Mouse (Mus musculus): ENCODE data around the gene Mgat4c.

The Mgat4c gene

DNA sequence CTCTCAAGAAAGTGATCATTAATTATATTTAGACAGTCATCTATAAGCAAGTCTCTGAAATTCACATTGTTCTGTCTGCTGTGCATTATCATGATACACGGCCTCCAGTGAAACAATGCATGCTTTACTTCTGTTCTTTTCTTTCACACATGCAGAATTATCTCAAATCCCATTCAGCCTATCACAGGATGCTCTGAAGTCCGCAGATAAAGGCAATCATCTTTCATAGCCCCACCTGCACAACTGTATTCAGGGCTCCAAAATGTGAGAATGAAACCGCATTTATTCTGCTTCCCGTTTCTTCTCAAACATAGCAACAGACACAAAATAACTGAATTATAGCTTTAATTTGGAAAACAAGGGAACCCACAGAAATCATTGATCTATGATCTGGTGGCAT is 446.1 kb downstream of the Mgat4c start:
- in situ Hi-C loops (cut with MboI, MseI), result no loop called here

DNA sequence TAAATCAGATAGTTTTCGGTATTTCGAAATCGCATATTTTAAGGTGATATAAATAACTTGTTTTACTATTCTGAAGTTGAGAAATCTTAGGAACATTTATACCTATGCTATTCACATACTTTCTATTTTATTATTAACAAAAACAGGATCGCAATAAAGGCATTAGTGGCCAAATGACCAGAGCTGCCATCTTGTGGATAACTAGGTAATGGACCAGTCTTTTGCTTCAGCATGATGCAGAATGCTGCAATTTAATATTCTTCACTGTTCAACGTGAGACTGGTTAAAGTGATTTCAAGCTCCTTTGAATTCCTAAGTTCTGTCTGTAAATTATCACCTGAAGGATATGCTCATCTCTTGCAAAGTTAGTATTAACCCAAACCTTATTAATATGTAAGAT is 473.6 kb downstream of the Mgat4c start:
- in situ Hi-C loops (cut with MboI, MseI), result no loop called here

DNA sequence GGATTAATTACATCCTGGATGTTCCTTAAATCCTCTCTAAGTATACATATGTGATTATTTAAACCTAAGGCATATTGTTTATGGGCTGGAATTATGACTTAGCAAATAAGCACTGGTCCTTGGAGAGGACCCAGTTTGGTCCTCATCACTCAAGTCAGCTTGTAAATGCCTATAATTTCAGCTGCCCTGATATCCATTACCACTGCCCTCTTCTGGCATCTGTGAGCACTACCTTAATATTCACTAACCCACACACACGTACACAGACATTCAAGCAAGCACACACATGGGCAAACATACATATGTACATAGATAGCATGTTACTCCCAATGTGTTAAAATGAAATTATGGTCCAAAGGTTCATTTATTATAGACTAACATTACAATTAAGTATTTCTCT is 474.6 kb downstream of the Mgat4c start:
- in situ Hi-C loops (cut with MboI, MseI), result no loop called here

DNA sequence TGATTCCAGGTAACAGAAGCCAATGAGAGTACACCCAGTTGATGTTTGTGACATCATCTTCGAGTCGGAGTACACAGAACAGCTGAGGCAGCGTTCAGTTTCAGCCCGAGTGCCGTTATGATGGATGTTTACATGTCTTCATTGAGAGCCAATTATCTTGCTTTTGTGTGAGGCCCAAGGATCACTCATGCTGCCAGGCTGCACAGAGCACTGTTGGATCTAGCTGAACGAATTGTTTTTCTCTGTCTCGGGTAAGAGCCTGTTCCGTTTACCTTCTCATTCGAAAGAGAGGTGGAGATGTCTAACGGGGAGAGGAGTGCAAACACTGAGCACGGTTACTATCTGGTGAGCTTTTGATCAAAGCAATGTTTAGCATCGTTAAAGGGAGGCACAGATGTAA is 477.5 kb downstream of the Mgat4c start:
- in situ Hi-C loops (cut with MboI, MseI), result no loop called here

DNA sequence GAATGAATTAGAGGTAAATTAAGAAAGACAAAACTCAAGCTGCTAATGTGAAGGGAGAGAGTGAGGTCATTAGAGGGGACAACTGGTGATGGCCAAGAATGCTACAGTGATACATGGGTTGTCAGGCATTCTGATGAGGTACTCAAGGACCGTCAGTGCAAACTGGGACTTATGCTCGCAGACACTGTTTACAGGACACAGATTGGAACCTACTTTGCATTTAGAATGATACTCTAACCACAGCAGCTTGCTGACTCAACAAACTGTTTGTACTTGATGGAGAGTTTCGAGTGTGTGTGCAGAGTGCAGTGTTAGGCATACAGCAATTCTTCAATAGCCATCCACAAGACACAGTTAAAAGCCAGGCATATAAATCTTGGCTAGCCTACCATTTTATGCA is 503.4 kb downstream of the Mgat4c start:
- in situ Hi-C loops (cut with MboI, MseI), result no loop called here

DNA sequence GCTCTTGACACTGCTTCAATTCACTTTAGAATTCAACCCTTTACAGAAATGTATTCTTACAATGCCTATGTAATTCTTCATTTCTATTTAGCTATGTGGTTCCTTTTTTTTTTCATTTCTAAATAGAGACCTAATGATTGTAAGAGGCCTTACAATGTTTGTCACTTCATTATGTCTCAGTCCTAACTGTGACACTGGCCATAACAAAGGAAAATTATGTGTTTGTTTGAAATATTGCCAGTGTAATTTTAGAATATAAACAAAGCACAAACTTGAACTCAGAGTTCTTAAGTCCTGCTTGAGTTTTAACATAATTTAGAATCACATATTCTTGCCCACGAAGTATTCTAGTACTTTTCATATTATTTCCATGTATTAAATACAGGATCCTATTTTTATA is 510.4 kb downstream of the Mgat4c start:
- in situ Hi-C loops (cut with MboI, MseI), result no loop called here

DNA sequence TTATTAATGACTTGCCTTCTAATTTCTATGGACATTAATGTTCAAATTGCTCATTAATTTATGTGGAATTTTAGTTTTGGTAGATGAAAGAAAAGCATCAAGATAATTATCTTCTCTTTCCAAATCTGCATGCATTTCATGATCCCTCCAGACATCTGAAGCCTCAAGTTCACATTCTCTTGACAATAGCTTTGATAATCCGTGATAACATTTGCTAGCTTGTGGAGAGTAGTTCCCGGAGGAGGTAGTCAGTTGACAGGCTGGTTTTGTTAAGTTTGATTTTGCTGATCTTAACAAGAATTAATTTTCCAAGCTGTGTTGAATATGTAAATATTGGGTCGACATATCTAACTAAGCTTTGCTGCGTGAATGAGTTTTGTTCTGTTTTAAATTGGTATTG is 515.6 kb downstream of the Mgat4c start:
- in situ Hi-C loops (cut with MboI, MseI), result no loop called here

DNA sequence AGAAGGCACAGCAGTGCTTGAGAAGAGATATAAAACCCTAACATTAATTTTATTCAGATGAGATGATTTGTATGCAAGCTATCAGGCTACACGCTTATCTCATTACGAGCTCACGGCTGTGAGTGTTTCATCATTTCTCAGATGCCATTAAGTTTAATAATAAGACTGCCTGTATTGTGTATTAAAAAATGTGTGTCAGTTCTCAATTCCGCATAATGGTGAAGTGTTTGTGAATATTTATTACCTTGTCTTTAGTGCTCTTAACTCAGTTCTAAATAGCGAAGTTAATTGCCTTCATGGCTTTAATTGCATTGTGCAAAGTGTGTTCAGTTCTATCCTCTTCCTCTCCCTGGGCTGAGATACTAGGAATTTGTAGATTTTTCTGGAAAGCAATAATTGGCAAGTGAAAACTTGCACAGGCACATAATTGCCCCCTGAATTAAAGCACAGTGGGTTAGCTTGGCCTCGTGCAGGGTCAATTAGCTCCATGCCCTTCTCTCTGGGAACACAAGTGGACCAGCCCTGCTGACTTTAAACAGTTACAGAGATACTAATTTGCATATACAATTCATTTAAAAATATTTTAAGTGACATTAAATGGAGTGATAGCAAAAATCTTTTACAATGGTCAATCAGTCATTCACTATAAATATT is 557.4 kb downstream of the Mgat4c start:
- in situ Hi-C loops (cut with MboI, MseI), result no loop called here

DNA sequence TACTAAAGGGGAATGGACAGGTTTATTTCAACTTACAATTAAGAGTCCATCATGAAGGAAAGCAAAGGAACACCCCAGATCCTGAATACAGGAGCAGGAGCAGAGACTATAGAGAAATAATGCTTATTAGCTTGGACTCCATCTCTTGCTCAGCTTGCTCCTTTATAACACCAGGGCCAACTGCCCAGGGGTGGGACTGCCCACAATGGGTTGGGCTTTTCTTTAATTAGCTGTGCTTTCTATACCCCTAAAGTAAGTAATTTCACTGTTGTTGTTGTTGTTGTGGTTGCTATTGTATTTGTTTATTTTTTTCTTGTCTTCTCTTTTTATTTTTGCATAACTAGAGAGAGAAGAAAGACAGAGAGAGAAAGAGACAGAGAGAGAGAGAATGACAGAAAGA is 562.6 kb downstream of the Mgat4c start:
- in situ Hi-C loops (cut with MboI, MseI), result no loop called here

DNA sequence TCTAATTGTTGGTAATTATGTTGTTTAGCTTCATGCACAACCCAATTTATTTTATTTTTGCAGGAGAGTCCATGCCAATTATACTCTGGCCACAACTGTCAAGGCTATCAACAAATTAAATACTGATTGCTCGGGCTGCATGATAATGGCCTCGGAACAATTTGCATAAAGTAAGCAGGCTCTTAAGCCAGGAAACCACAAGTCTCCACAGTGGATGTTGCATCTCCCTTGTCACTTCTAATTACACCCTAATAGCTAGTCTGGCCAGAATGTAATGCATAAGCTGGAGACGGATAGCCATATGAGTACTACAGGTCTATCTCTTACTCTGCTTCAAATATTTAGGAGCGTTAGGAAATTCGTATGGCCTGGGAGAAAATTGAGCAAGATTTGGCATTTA is 563.3 kb downstream of the Mgat4c start:
- in situ Hi-C loops (cut with MboI, MseI), result no loop called here

DNA sequence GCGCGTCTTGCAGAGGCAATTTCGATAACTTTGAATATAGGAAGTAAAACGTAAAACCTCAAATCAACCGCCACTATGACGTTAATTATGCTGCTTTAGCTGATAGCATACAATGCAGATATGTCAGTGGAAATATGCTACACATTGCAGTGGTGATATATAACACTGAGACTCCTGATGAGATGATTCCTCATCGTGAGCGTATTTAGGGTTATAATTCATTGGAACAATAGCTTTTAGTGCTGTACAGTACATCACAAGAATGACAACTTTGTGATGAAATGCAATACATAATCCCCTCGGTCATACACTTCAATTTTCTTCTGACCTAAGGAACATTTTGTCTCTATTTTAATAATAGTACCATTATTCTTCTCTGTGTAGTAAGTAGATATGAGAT is 564.0 kb downstream of the Mgat4c start:
- in situ Hi-C loops (cut with MboI, MseI), result no loop called here

DNA sequence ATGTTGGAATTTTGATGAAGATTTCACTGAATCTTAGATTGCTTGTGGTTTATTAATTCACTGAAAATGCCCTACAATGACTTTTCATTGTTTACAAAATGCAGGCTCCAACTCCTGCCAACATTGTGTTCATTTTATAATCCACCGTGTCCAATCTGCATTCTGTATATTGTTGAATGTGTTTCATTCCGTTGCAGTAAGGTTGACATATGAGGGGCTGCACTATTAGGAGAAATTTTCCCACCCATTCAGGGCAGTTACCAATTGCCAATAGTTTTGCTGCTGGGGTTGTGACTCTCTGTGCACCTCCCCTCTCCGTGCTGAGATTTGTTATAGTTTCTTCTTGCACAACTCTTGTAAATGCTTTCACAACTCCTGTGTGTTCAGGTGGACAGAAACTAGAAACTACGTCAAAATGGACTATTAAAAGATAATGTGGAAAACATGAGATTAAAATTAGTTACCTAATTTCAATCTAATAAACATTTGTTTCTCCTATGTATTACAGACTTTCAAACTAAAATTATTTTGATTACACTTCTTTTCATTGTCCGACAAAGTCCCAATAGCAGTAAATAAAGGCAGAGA is 627.7 kb downstream of the Mgat4c start:
- in situ Hi-C loops (cut with MboI, MseI), result no loop called here

DNA sequence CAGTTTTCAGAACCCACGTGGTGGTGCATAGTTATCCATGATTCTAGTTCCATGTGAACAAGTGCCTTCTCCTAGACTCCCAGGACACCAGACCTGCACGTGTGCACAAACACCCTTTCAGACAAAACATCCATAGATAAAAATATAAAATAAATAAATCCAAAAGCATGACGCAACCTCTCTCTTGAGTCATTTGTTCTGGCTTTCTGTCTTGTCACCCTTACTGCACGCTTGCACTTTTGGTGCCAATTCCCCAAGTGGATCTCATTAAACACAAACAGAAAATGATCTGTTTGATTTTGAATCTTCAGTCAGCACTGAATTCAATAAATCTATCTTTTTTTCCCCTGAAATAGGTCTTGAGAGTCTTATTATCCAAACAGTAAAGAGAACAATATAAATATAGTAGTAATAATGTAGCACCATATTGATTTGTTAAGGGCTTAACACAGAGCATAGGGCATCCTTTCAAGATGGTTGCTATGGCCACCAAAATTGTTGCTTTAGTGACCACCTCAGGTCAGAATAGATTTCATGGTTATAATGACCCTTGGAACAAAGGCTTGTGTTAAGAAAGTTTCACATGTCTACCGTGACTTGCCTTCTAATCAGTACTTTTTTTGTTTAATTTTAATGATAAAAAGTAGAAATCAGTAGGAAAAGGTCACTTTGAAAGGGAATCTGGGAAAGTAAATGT is 684.5 kb downstream of the Mgat4c start:
- in situ Hi-C loops (cut with MboI, MseI), result no loop called here

DNA sequence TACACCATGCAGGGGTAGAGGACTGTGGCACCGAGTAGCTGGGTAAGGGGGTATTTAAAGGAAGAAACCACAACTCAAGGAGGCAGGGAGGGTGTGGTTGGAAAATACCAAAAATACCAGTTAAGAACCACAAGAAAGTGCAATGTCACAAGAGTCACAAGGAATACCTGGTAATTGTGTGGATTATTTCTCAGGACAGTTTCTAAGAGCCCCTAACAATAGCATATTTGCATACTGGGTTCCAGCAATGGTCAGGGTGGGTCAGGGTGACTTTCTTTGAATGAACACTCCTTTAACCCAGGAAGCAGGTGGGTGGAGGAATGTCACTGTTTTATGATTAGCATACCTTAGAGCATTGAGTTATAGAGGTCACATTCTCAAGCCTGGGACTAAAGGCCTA is 689.3 kb downstream of the Mgat4c start:
- in situ Hi-C loops (cut with MboI, MseI), result no loop called here

DNA sequence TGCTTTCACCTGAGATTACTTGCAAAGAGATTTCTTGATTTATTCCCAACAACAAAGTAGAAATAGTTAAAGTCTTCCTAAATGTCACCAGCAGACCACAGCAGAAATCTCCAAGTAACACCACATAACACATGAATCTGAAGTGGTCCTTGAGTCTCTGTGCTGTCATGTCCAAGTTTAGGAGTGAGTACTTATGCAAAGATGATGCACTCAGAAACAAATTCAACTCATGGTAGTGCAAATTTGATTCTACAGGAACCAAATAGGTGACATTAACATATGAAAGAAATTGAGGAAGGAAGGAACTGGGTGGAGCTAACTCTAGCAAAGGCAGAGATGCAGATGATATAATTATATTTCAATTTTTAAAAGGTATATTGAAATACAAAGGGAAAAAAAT is 690.8 kb downstream of the Mgat4c start:
- in situ Hi-C loops (cut with MboI, MseI), result no loop called here

DNA sequence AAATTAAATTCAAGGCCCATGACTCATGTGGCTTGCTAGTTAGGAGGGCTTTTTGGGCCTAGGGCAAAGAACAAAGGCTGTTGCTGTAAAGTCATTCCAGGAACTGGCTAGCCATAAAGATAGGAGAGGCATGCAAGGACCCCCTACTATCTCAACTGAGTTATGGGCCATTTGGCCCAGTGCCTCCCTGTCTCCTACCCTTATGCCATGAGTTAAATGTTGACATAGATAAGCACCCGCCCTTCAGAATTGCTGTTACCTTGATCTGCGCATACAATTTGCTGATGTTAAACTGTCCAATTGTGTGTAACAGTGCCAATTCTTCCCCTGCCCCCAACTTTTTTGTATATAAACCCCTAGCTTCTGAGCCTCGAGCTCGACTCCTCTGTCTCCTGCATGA is 692.8 kb downstream of the Mgat4c start:
- in situ Hi-C loops (cut with MboI, MseI), result no loop called here

DNA sequence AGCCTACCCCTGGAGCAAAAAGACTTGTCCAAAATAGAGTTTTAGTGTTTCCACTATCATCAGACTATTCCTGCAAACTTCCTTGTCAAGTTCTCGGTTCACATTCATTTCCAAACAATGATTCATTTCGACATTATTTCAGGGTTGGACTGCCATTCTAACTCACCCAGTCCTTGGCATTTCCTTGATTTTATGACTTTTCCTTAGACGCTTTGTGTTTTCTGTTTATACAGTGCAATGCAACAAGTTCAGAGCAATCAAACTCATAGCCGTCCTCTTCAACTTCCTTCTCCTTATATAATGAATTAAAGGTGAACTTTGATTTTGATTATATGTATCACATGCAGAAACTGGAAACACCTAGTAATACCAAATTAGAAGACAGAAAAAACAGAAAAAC is 696.1 kb downstream of the Mgat4c start:
- in situ Hi-C loops (cut with MboI, MseI), result no loop called here

DNA sequence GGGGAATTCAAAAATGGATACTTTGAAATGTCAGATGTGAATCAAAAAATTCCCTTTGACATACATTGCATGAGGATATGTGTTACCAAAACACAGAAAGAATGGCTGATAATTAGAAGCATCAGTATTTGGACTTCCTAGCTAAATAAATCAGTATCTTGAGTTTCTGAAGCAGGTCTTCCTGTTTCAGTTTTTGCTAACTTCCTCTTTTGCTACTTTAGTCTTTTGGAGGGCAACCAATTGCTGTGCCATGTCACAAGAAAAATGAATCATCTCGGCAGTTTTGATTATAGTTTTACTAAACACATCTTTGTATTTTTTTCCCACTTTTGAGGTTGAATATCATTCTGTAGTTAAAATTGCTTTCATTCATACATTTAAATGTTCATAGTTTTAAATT is 707.9 kb downstream of the Mgat4c start:
- in situ Hi-C loops (cut with MboI, MseI), result no loop called here

DNA sequence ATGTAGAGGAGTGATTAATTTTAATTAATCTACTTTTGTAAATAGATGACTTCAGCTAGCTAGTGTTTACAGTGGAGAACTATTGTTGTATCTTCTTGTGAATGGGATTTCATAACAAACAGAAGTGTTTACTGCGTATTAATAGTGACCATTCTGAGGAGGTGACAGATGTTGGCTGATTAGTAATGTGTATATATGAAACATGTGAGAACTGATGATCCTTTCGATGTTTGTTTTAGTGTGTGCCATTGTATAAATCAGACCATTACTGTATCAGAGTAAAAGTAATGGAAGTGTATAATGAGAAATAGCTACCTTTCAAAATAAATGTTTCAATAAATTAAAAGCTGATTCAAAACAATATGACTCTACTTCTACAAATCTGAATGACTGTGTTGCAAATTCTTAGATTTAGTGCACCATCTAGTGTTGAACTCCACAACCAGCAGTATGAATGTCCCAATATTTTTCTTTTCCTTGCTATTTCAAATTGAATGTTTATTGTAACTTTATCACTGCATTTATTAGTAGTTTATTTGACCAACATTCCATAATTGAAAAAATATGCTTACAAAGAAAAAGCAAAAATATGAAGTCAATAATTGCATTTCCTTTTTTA is 736.5 kb downstream of the Mgat4c start:
- in situ Hi-C loops (cut with MboI, MseI), result no loop called here

DNA sequence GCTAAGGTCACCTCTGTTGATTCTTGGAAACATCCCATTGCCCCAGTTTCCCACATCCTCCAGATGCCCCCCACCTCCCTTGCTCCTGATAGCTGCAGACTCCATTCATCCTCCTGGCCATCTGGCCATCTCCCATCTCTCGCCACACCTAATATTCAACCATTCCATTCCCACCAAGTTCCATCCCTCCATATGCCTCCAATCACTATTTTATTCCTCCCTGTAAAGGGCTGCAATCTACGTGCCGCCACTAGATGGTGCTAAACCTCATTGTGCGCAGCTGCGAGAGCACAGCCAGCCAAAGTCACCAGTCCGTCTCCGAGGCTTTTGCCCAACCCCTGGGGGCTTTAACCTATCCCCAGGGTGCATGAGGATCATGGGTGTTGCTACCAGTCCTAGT is 753.8 kb downstream of the Mgat4c start:
- in situ Hi-C loops (cut with MboI, MseI), result loop anchor here (25.0 kb wide), 1 partner anchor 1698 kb away; no protein-coding TSS in a partner anchor

DNA sequence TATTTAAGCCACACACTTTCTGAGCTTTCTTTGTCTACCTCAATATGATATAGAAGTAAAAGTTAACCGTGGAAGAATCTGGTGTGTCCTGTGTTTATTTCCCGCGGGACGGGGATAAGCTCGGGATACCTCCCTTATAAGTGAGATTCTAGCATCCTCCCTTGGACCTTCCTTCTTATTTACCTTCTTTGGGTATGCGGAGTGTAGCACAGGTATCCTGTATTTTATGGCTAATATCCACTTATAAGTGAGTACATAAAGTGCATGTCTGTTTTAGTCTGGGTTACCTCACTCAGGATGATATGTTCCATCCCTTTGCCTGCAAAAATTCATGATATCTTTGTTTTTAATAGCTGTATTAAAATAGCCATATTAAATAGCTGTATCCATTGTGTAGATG is 754.2 kb downstream of the Mgat4c start:
- in situ Hi-C loops (cut with MboI, MseI), result loop anchor here (25.0 kb wide), 1 partner anchor 1698 kb away; no protein-coding TSS in a partner anchor

Data from T-helper 2 cell (primary cell).